Mouse (Mus musculus): ENCODE data around the gene Rhbdl3. TPM values are rescaled to one million over a fixed set of nuclear protein-coding genes. Genes with fewer than 3 reads are reported as not detected.

Rhbdl3 gene
- polyA plus RNA-seq, 1 experiment: 0.17 TPM

DNA sequence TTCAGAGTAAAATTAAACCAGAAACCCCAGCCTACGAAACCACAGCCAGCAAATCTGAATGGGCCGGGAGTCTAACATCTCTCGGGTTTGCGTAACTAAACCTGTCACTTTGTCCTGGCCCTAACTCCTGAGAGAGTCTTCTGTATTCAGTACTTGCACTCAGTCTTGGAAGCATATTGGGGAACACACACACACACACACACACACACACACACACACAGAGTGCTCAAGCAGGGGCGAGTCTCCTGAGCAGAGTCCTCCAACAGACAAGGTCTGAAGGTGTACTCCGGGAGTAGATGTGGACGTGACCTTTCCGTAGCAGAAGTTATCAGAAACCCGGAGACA, 1.3 kb downstream of the Rhbdl3 start:
- Histone ChIP-seq H3K79me2 (ENCODE audit: control insufficient read depth, insufficient read depth) (no peaks in the 10 kb centered on the region), H3K36me3 (ENCODE audit: control insufficient read depth, insufficient read depth) (no peaks in the 10 kb centered on the region), H3K27me3 (ENCODE audit: control insufficient read depth, insufficient read depth, insufficient read length) (peaks cover 46% of the 10 kb centered on the region), H3ac (ENCODE audit: control insufficient read depth, insufficient read length) (no peak overlapping the region), H3K4me2 (ENCODE audit: low read depth) (peak overlapping the region; percentile 92), H3K4me3 (peak overlapping the region; percentile 14)
- TF ChIP-seq CEBPB (IDR thresholded peaks at IDR 0.05; ENCODE audit: insufficient read depth, poor library complexity, severe bottlenecking) (no peak), MYOG (IDR thresholded peaks at IDR 0.05; ENCODE audit: control insufficient read depth in 1 of 3, insufficient read depth in 1 of 3, insufficient read length in 2 of 3, low read depth in 2 of 3) (no peak), USF1 (IDR thresholded peaks at IDR 0.05; ENCODE audit: low read depth) (no peak), POLR2AphosphoS2 (IDR thresholded peaks at IDR 0.05; ENCODE audit: insufficient read length, low read depth) (no peak), POLR2A (IDR thresholded peaks at IDR 0.05; ENCODE audit: insufficient read length, low read depth) (no peak), MAX (IDR thresholded peaks at IDR 0.05; ENCODE audit: low read depth) (no peak), TCF3 (IDR thresholded peaks at IDR 0.05; ENCODE audit: insufficient read length, low read depth) (no peak), TCF12 (IDR thresholded peaks at IDR 0.05; ENCODE audit: insufficient read depth, poor library complexity, severe bottlenecking) (no peak), REST (IDR thresholded peaks at IDR 0.05; ENCODE audit: insufficient read depth, insufficient read length) (no peak), SRF (IDR thresholded peaks at IDR 0.05; ENCODE audit: control insufficient read depth, insufficient read length, low read depth) (no peak)

DNA sequence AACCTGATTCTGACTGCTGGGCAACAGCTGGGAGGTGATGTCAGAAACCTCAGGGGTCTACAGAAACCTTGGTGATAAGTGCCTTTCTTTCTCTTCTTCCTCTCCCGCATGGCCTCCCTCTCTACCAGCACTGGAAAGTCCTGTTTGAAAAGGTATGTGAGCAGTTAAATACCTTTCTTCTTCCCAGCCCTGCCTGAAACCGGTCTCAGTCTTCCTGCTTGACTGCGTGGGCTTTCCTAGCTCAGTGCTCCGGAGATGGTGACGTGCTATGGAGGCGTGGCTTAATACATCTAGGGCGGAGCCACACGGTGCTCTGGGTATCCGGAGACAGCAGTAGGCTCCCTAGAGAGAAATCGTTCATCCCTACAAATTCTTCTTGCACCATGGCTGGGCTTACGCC, 1.8 kb downstream of the Rhbdl3 start:
- TF ChIP-seq REST (IDR thresholded peaks at IDR 0.05; ENCODE audit: insufficient read depth, insufficient read length) (no peak), MYOG (IDR thresholded peaks at IDR 0.05; ENCODE audit: control insufficient read depth in 1 of 3, insufficient read depth in 1 of 3, insufficient read length in 2 of 3, low read depth in 2 of 3) (no peak), POLR2A (IDR thresholded peaks at IDR 0.05; ENCODE audit: insufficient read length, low read depth) (no peak), E2F4 (IDR thresholded peaks at IDR 0.05; ENCODE audit: insufficient read depth) (no peak), MAX (IDR thresholded peaks at IDR 0.05; ENCODE audit: low read depth) (no peak), CEBPB (IDR thresholded peaks at IDR 0.05; ENCODE audit: insufficient read depth, poor library complexity, severe bottlenecking) (no peak), SRF (IDR thresholded peaks at IDR 0.05; ENCODE audit: control insufficient read depth, insufficient read length, low read depth) (no peak), USF1 (IDR thresholded peaks at IDR 0.05; ENCODE audit: low read depth) (no peak), POLR2AphosphoS2 (IDR thresholded peaks at IDR 0.05; ENCODE audit: insufficient read length, low read depth) (no peak), TCF12 (IDR thresholded peaks at IDR 0.05; ENCODE audit: insufficient read depth, poor library complexity, severe bottlenecking) (no peak), MYOD1 (IDR thresholded peaks at IDR 0.05; ENCODE audit: control insufficient read depth in 1 of 3, insufficient read length in 2 of 3, low read depth in 2 of 3) (no peak), TCF3 (IDR thresholded peaks at IDR 0.05; ENCODE audit: insufficient read length, low read depth) (no peak)
- H3K79me2 ChIP-seq (ENCODE audit: control insufficient read depth, insufficient read depth): no peaks in the 10 kb centered on the region

DNA sequence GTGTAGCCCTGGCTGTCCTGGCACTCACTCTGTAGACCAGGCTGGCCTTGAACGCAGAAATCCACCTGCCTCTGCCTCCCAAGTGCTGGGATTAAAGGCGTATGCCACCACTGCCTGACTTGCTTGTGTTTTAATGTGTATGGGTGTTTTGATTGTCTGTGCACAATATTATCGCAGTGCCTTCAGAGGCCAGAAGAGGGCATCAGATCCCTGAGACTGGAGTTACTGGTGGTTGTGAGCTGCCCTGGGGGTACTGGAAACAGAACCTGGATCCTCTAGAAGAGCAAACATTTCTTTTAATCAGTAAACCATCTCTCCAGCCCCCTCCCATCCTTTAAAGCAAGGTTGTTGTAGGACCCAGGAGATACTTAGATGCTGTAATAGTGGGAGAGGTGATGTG, 3.0 kb downstream of the Rhbdl3 start:
- Histone ChIP-seq H3K4me2 (ENCODE audit: low read depth) (no peak overlapping the region), H3K4me3 (no peak overlapping the region), H3ac (ENCODE audit: control insufficient read depth, insufficient read length) (no peak overlapping the region), H3K79me2 (ENCODE audit: control insufficient read depth, insufficient read depth) (no peaks in the 10 kb centered on the region), H3K27me3 (ENCODE audit: control insufficient read depth, insufficient read depth, insufficient read length) (peaks cover 49% of the 10 kb centered on the region), H3K36me3 (ENCODE audit: control insufficient read depth, insufficient read depth) (no peaks in the 10 kb centered on the region)
- TF ChIP-seq TCF3 (IDR thresholded peaks at IDR 0.05; ENCODE audit: insufficient read length, low read depth): no peak
- TF ChIP-seq REST (IDR thresholded peaks at IDR 0.05; ENCODE audit: insufficient read depth, insufficient read length): no peak
- no peak for TF ChIP-seq MYOD1 (IDR thresholded peaks at IDR 0.05; ENCODE audit: control insufficient read depth in 1 of 3, insufficient read length in 2 of 3, low read depth in 2 of 3)
- TF ChIP-seq E2F4 (IDR thresholded peaks at IDR 0.05; ENCODE audit: insufficient read depth): no peak
- no peak for TF ChIP-seq SRF (IDR thresholded peaks at IDR 0.05; ENCODE audit: control insufficient read depth, insufficient read length, low read depth)
- no peak for TF ChIP-seq POLR2A (IDR thresholded peaks at IDR 0.05; ENCODE audit: insufficient read length, low read depth)
- no peak for TF ChIP-seq MYOG (IDR thresholded peaks at IDR 0.05; ENCODE audit: control insufficient read depth in 1 of 3, insufficient read depth in 1 of 3, insufficient read length in 2 of 3, low read depth in 2 of 3)
- no peak for TF ChIP-seq CEBPB (IDR thresholded peaks at IDR 0.05; ENCODE audit: insufficient read depth, poor library complexity, severe bottlenecking)
- TF ChIP-seq MAX (IDR thresholded peaks at IDR 0.05; ENCODE audit: low read depth): no peak
- TF ChIP-seq POLR2AphosphoS2 (IDR thresholded peaks at IDR 0.05; ENCODE audit: insufficient read length, low read depth): no peak
- no peak for TF ChIP-seq USF1 (IDR thresholded peaks at IDR 0.05; ENCODE audit: low read depth)
- no peak for TF ChIP-seq TCF12 (IDR thresholded peaks at IDR 0.05; ENCODE audit: insufficient read depth, poor library complexity, severe bottlenecking)

More for the DNA sequence above, 1.8 kb downstream of the Rhbdl3 start:
- Histone ChIP-seq H3K36me3 (ENCODE audit: control insufficient read depth, insufficient read depth) (no peaks in the 10 kb centered on the region), H3K27me3 (ENCODE audit: control insufficient read depth, insufficient read depth, insufficient read length) (peaks cover 46% of the 10 kb centered on the region), H3K4me2 (ENCODE audit: low read depth) (peak overlapping the region; percentile 92), H3K4me3 (peak overlapping the region; percentile 14), H3ac (ENCODE audit: control insufficient read depth, insufficient read length) (no peak overlapping the region)

DNA sequence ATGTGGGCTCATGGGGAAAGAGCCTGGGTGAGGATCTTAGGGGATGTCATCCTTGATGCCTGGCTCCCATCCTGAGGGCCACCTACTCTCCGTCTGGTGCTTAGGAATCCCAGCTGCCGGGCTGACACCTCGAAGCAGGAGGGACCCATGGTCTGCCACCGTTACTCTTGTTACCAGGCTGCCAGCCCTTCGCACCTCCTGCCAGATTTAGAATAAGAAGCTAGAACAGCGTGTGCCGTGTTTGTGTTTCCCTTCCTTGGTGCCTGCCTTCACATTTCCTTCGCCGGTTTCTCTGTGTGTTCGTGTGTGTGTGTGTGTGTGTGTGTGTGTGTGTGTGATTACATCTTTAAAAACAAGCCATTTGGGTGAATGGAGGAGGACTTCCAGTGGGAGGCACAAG, 4.1 kb downstream of the Rhbdl3 start:
- Histone ChIP-seq H3ac (ENCODE audit: control insufficient read depth, insufficient read length) (no peak overlapping the region), H3K27me3 (ENCODE audit: control insufficient read depth, insufficient read depth, insufficient read length) (peaks cover 57% of the 10 kb centered on the region), H3K4me2 (ENCODE audit: low read depth) (no peak overlapping the region), H3K4me3 (no peak overlapping the region), H3K79me2 (ENCODE audit: control insufficient read depth, insufficient read depth) (no peaks in the 10 kb centered on the region), H3K36me3 (ENCODE audit: control insufficient read depth, insufficient read depth) (no peaks in the 10 kb centered on the region)
- TF ChIP-seq MAX (IDR thresholded peaks at IDR 0.05; ENCODE audit: low read depth) (no peak), TCF12 (IDR thresholded peaks at IDR 0.05; ENCODE audit: insufficient read depth, poor library complexity, severe bottlenecking) (no peak), TCF3 (IDR thresholded peaks at IDR 0.05; ENCODE audit: insufficient read length, low read depth) (no peak), MYOD1 (IDR thresholded peaks at IDR 0.05; ENCODE audit: control insufficient read depth in 1 of 3, insufficient read length in 2 of 3, low read depth in 2 of 3) (no peak), USF1 (IDR thresholded peaks at IDR 0.05; ENCODE audit: low read depth) (no peak), CEBPB (IDR thresholded peaks at IDR 0.05; ENCODE audit: insufficient read depth, poor library complexity, severe bottlenecking) (no peak), POLR2AphosphoS2 (IDR thresholded peaks at IDR 0.05; ENCODE audit: insufficient read length, low read depth) (no peak), MYOG (IDR thresholded peaks at IDR 0.05; ENCODE audit: control insufficient read depth in 1 of 3, insufficient read depth in 1 of 3, insufficient read length in 2 of 3, low read depth in 2 of 3) (no peak), E2F4 (IDR thresholded peaks at IDR 0.05; ENCODE audit: insufficient read depth) (no peak), POLR2A (IDR thresholded peaks at IDR 0.05; ENCODE audit: insufficient read length, low read depth) (no peak), SRF (IDR thresholded peaks at IDR 0.05; ENCODE audit: control insufficient read depth, insufficient read length, low read depth) (no peak), REST (IDR thresholded peaks at IDR 0.05; ENCODE audit: insufficient read depth, insufficient read length) (no peak)

Data from myocyte (in vitro differentiated cells).